Mouse (Mus musculus) lung, adult 10 weeks (tissue): Measurements from ENCODE around the gene Olfr1016. TPM values are rescaled to one million over a fixed set of nuclear protein-coding genes. Genes with fewer than 3 reads are reported as not detected.

Experiments
- polyA plus RNA-seq: library from polyadenylated mRNA; stranded (reverse); fragments of 350-450 nt; fragmentation: Illumina TruSeq; extraction: RNeasy Lipid Tissue Mini Kit (QIAGEN cat#74804); gene quantifications from one replicate; pipeline ENCODE4 v1.2.3, GENCODE M21; 2014; ENCODE audit warnings: low read depth, low replicate concordance; ENCODE audit not compliant: insufficient read depth

Gene Olfr1016
- polyA plus RNA-seq, result not detected

GRCm38 (mm10) chr2:85802444-85802843 is at the start of gene Olfr1016:
Gene Olfr1016, minus strand, starts transcription at chr2:85802544.

DNA sequence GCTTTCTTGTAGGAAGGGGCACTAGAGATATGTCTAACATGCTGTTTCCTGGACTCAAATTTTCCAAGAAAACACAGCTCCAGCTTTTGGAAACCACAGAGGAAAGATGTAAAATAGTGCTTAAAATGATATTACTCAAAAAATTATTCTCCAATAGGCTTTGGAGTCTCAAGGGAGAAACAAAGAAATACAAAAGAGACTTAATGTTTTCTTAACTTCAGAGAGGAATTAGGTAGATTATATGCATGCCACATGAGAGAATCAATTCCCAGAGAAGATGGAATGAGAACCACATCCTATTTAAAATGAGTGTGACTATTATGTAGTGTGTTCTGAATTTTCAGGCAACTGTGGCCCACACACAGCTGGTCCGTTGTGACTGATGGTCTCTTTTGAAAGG is 44.4 kb upstream of the Olfr1016 start, which contains the start of gene Olfr1020:
Olfr1020 (plus strand) TSS at position 301 of the 400 bp plus-strand sequence.

GRCm38 (mm10) chr2:85845383-85845782 is 43.0 kb upstream of the Olfr1016 start, which contains the start of gene Olfr1019:
Gene Olfr1019, minus strand, starts transcription at chr2:85845483.

GRCm38 (mm10) chr2:85818179-85818578 is 15.8 kb upstream of the Olfr1016 start, which contains the start of gene Olfr1018:
Gene Olfr1018, plus strand, starts transcription at chr2:85818479.

DNA sequence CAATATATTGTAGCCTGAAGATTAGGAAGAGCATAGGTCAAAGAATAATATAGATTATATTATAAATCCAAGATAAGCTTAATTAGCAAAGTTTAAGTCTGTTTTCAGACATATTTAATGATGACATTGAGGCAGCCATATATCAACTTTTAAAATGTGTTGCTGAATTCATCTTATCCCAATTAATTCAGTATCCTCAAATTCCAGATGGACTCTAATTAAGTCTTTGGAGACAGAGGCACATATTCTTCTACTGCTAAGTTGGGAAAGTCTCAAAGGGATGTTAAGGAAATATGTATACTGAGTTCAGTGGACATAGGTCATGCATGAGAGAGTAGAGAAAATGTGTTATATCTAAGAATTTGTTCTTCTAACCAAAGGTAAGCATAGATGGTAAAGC is 20.6 kb downstream of the Olfr1016 start, which contains the start of gene Olfr1015:
Olfr1015 (plus strand) TSS at position 301 of the 400 bp plus-strand sequence.

GRCm38 (mm10) chr2:85772413-85772812 is 29.9 kb downstream of the Olfr1016 start, which contains the start of gene Olfr1014:
Gene Olfr1014, plus strand, starts transcription at chr2:85772713.

DNA sequence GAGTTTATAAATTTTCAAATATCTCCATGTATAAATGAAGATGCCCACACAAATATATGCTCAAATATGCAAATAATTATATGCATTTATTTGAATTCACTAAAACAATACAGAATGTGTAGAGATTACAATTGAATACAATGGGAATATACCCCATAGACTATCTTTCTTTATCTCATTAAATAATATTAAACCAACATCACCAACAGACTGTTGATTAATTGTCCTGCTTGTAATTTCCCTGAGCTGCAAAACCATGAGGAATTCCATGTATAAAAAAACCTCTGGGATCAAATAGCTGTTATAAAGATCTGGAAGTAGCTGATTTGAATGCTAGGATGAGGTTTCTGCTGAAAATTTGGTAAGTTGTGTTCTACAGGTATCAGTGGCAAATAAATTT is 35.5 kb downstream of the Olfr1016 start, which contains the start of gene Olfr1013:
Olfr1013 (plus strand) TSS at position 301 of the 400 bp plus-strand sequence.

DNA sequence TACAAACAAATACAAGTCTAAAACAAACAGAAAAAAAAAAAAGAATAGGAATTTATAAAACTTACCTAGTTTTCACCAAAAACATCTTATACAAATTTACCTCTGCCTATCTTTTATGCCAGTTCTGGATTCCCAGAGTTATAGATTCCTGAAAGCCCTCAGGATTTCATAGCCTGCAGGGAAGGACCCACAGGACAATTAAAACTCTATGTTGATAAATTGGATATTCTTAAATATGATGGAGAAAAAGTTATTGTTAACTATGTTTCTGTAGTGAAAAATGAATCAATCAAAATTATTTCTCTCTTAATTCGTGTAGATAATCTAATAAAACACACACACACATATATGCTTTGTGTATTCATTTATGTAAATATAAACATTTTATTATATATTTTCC is 39.7 kb downstream of the Olfr1016 start, which contains the start of gene Olfr1012:
Olfr1012 (minus strand) TSS at position 101 of the 400 bp plus-strand sequence.

Other genes starting within 250 kb of the Olfr1016 start
- not detected for gene Olfr996, start 223.3 kb downstream of the Olfr1016 start, polyA plus RNA-seq
- gene Olfr998, start 213.6 kb downstream of the Olfr1016 start, polyA plus RNA-seq, result not detected
- not detected for gene Olfr1000, start 190.6 kb downstream of the Olfr1016 start, polyA plus RNA-seq
- not detected for gene Olfr1002, start 151.8 kb downstream of the Olfr1016 start, polyA plus RNA-seq
- not detected for gene Olfr154, start 138.1 kb downstream of the Olfr1016 start, polyA plus RNA-seq
- not detected for gene Olfr1006, start 123.8 kb downstream of the Olfr1016 start, polyA plus RNA-seq
- not detected for gene Olfr1008, start 113.1 kb downstream of the Olfr1016 start, polyA plus RNA-seq
- not detected for gene Olfr1009, start 87.1 kb downstream of the Olfr1016 start, polyA plus RNA-seq
- not detected for gene Olfr1012, start 39.8 kb downstream of the Olfr1016 start, polyA plus RNA-seq
- gene Olfr1013, start 35.4 kb downstream of the Olfr1016 start, polyA plus RNA-seq, result not detected
- not detected for gene Olfr1014, start 29.8 kb downstream of the Olfr1016 start, polyA plus RNA-seq
- gene Olfr1015, start 20.5 kb downstream of the Olfr1016 start, polyA plus RNA-seq, result not detected
- not detected for gene Olfr1018, start 15.9 kb upstream of the Olfr1016 start, polyA plus RNA-seq
- gene Olfr1019, start 42.9 kb upstream of the Olfr1016 start, polyA plus RNA-seq, result not detected
- not detected for gene Olfr1020, start 44.5 kb upstream of the Olfr1016 start, polyA plus RNA-seq
- not detected for gene Olfr1022, start 66.0 kb upstream of the Olfr1016 start, polyA plus RNA-seq
- not detected for gene Olfr1023, start 83.1 kb upstream of the Olfr1016 start, polyA plus RNA-seq
- gene Olfr1024, start 102.5 kb upstream of the Olfr1016 start, polyA plus RNA-seq, result not detected
- gene Olfr1025-ps1, start 112.6 kb upstream of the Olfr1016 start, polyA plus RNA-seq, result not detected
- gene Olfr1026, start 119.0 kb upstream of the Olfr1016 start, polyA plus RNA-seq, result not detected
- gene Olfr1028, start 147.9 kb upstream of the Olfr1016 start, polyA plus RNA-seq, result not detected
- not detected for gene Olfr1029, start 171.4 kb upstream of the Olfr1016 start, polyA plus RNA-seq
- gene Olfr1030, start 176.7 kb upstream of the Olfr1016 start, polyA plus RNA-seq, result not detected
- gene Olfr1031, start 187.8 kb upstream of the Olfr1016 start, polyA plus RNA-seq, result not detected
- not detected for gene Olfr1032, start 203.0 kb upstream of the Olfr1016 start, polyA plus RNA-seq
- gene Olfr1033, start 218.1 kb upstream of the Olfr1016 start, polyA plus RNA-seq, result 3.4 TPM
- gene Olfr1034, start 243.3 kb upstream of the Olfr1016 start, polyA plus RNA-seq, result 0.06 TPM